Mouse (Mus musculus) embryonic fibroblast, embryonic 13.5 days (primary cell): ENCODE measurements around the gene Tia1. TPM values are rescaled to one million over a fixed set of nuclear protein-coding genes. Genes with fewer than 3 reads are reported as not detected.

Experiments used
- H3K27ac ChIP-seq: 2 replicates; pipeline ENCODE4 v1.5.1; 2012; ENCODE audit warnings: low read length, control low read depth, inconsistent platforms; ENCODE audit not compliant: insufficient read depth
- H3K4me1 ChIP-seq: 2 replicates; pipeline ENCODE4 v1.6.1; 2011; ENCODE audit warnings: low read length; ENCODE audit not compliant: control insufficient read depth, insufficient read depth
- H3K4me3 ChIP-seq: 2 replicates; pipeline ENCODE4 v1.5.1; 2011; ENCODE audit warnings: mild to moderate bottlenecking, control low read depth, low read length; ENCODE audit not compliant: insufficient read depth
- CTCF ChIP-seq: IDR thresholded peaks from 2 replicates; pipeline ENCODE4 v1.5.1; 2011; ENCODE audit warnings: mild to moderate bottlenecking, control low read depth, low read length, moderate library complexity, borderline replicate concordance; ENCODE audit not compliant: insufficient read depth
- POLR2A ChIP-seq: IDR thresholded peaks from 2 replicates; pipeline ENCODE4 v1.6.1; 2011; ENCODE audit warnings: low read depth, mild to moderate bottlenecking, control low read depth, low read length, moderate library complexity
- polyA plus RNA-seq: library from polyadenylated mRNA; stranded (reverse); fragments of >200 nt; gene quantifications from 2 replicates; pipeline ENCODE4 v1.2.4, GENCODE M21; 2011; ENCODE audit warnings: low read depth; ENCODE audit not compliant: missing spikeins, insufficient read length

Tia1 gene
- polyA plus RNA-seq, 1 experiment, result 133 TPM

- TF ChIP-seq POLR2A (no peak), CTCF (no peak)
These were observed 14.7 kb downstream of the Tia1 start for GRCm38 (mm10) chr6:86418711-86419110.

DNA sequence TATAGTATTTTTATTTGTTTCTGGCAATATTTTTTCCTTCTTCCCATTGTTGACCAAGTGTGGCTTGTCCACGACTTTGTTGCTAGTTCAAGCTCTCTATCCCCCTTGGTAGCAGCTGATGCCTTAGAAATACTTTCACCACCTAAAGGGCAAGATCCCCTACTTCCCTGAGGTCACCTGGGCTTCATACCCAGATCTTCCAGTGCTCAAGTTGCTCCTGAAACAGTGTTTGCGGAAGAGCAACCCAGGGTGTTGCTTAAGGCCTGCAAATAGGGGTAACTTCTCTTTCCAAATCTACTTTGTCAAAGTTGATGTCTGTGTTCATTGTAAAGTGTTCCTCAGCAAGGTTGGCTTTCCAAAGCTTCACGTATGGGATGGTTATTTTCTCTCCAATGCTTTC, 15.2 kb downstream of the Tia1 start:
- Histone ChIP-seq H3K4me3 (no peak overlapping the region), H3K27ac (no peak overlapping the region), H3K4me1 (no peaks in the 10 kb centered on the region)
- TF ChIP-seq CTCF, result no peak
- no peak for TF ChIP-seq POLR2A

More at GRCm38 (mm10) chr6:86418711-86419110, 14.7 kb downstream of the Tia1 start:
- Histone ChIP-seq H3K4me1 (no peaks in the 10 kb centered on the region), H3K27ac (no peak overlapping the region), H3K4me3 (no peak overlapping the region)

- no peak overlapping the region for H3K4me3 ChIP-seq
- H3K4me1 ChIP-seq, result no peaks in the 10 kb centered on the region
- H3K27ac ChIP-seq, result no peak overlapping the region
- TF ChIP-seq POLR2A, result no peak
- TF ChIP-seq CTCF, result 0 out of 2 replicates have a peak, but pooled peaks have one; percentile 28
These were observed 16.5 kb downstream of the Tia1 start for GRCm38 (mm10) chr6:86420491-86420890.

- Histone ChIP-seq H3K27ac (no peak within 1 kb of the TSS), H3K4me3 (no peak within 1 kb of the TSS), H3K4me1 (no peaks in the 10 kb centered on the region)
- TF ChIP-seq CTCF, result no peak
- no peak for TF ChIP-seq POLR2A
These were observed 22.3 kb downstream of the Tia1 start, which contains the start of gene Gm44790 for GRCm38 (mm10) chr6:86426358-86426757. Gene Gm44790, plus strand, starts transcription at chr6:86426658.

DNA sequence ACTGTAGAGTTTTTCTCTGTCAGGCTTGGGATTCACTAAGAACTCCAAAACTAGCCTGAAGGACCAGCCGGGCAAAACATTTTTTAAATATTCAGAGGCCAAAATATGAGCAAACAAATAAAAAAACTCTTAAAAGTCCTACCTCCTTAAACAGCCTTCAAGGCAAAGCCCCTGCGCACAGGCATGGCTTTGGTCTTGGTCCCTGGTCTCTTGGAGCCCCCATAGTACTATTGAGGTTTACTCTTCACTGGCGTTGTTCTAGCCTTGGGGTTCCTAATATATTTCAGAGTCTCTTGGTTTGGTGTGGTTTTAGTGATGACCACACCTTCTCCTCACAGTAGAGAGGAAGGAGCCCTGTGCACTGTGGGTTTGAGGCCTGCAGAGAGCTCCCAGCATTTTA, 27.5 kb downstream of the Tia1 start:
- Histone ChIP-seq H3K4me3 (no peak overlapping the region), H3K4me1 (no peaks in the 10 kb centered on the region), H3K27ac (no peak overlapping the region)
- TF ChIP-seq POLR2A (no peak), CTCF (no peak)

DNA sequence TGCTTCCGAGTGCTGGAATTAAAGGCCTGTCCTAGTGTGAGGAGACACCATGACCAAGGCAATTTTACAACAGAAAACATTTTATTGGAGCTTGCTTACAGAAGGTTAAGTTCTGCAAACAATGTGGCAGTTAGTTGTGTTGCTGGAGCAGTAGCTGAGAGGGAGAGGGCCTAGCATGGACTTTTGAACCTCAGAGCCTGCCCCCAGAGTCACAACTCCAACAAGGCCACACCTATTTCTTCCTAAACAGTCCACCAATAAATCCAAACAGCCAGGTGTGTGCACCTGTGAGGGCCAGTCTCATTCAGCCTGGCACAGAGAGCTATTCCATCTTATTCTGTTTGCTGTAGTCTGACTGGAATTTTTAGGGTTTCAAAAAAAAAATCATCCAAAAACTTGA, 29.7 kb downstream of the Tia1 start:
- Histone ChIP-seq H3K4me1 (no peaks in the 10 kb centered on the region), H3K4me3 (no peak overlapping the region), H3K27ac (no peak overlapping the region)
- no peak for TF ChIP-seq CTCF
- no peak for TF ChIP-seq POLR2A

GRCm38 (mm10) chr6:86437711-86438110, 33.7 kb downstream of the Tia1 start:
- peak overlapping the region; percentile 56 for H3K4me3 ChIP-seq
- no peak for TF ChIP-seq POLR2A
- TF ChIP-seq CTCF, result peak; percentile 49; the same call in 1 of the 2 replicates
- 0 out of 2 replicates have a peak, but pooled peaks cover 2% of the 10 kb centered on the region for H3K4me1 ChIP-seq
- H3K27ac ChIP-seq, result peak overlapping the region; percentile 84

- peak; percentile 56 for TF ChIP-seq POLR2A
- TF ChIP-seq CTCF, result no peak
- Histone ChIP-seq H3K4me3 (peak within 1 kb of the TSS; percentile 56), H3K4me1 (0 out of 2 replicates have a peak, but pooled peaks cover 2% of the 10 kb centered on the region), H3K27ac (peak within 1 kb of the TSS; percentile 84)
These were observed 34.5 kb downstream of the Tia1 start, which contains the start of gene C87436 for GRCm38 (mm10) chr6:86438272-86439118. Gene C87436, plus strand, starts transcription at chr6:86438374.

DNA sequence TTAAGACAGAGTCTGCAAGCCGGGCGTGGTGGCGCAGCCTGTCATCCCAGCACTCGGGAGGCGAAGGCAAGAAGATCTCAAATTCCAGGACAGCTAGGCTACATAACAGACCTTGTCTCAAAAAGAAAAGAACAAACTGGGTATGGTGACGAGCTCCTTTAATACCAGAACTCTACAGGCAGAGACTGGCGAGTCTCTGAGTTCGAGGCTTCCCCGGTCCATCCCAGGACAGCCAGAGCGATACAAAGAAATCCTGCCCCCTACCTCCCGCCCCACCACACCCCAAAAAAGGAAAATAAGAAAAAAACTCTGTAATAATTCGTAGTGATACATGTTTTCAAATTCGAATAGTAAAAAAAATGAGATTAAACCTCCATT, 35.1 kb downstream of the Tia1 start:
- Histone ChIP-seq H3K4me3 (peak overlapping the region; percentile 56), H3K4me1 (0 out of 2 replicates have a peak, but pooled peaks cover 2% of the 10 kb centered on the region), H3K27ac (peak overlapping the region; percentile 73)
- TF ChIP-seq POLR2A (0 out of 2 replicates have a peak, but pooled peaks have one; percentile 1), CTCF (no peak)

GRCm38 (mm10) chr6:86439531-86439930, 35.5 kb downstream of the Tia1 start:
- Histone ChIP-seq H3K27ac (peak overlapping the region; percentile 42; the same call in 1 of the 2 replicates), H3K4me3 (peak overlapping the region; percentile 56), H3K4me1 (0 out of 2 replicates have a peak, but pooled peaks cover 2% of the 10 kb centered on the region)
- TF ChIP-seq POLR2A (no peak), CTCF (no peak)
